Mouse (Mus musculus): ENCODE results near the gene Lxn.

The Lxn gene

GRCm38 (mm10) chr3:67463450-67464372 is at the start of gene Lxn:
Gene Lxn (minus strand): TSS chr3:67463926.
- WGBS = 3% methylated on average over 43 of the region's 43 CpGs

GRCm38 (mm10) chr3:67512807-67513206 is 49.1 kb upstream of the Lxn start:
- WGBS = 1% methylated on average over 5 of the region's 5 CpGs

DNA sequence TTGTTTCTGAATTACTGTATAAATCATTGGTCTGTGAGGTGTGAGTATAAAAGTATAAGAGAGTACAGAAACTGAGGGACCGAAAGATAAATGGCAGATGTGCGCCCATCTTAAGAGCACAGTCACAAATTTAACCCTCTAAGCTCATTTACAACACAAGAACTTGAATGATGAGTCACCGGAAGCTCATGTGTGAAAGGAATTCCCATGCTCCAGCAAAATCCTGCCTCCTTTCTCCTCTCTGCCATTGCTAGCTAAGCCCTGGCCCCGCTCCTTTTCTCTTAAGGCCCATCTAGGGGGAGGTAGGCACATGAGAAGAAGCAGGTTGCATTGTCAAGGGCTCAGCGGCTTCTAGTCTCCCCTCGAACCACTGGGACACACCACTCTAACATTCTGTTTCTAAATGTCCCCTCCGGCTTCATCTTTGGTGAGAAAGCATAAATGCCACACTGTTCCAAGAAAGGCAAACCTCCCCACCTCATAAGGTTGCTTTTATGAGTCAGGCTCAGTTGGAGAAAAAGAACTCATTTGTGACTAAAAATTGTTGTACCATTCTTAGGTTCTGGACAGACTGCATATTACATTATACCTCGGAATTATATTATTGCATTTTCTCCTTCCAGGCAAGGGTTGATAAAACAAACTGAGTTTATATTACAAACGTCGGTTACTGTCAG is 44.6 kb upstream of the Lxn start:
- WGBS = 71% methylated on average over 10 of the region's 10 CpGs

DNA sequence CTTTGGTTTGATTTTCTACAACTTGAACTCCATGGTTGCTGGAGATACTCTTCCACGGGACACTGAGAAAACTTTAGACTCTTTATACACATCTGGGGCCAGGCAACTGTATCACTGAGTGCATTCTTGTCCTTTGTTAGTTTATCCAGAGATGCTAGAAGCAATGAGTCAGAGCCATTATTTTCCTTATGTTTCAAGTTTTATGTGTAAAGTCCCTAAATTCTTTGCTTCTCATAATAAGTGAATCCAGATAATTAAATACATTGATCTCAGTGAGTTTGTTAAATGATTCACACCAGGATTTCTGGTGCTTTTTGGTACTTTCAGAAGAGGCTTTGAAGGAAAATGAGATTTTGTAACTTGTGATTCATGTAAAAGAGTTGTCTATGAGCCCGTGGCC is 41.6 kb upstream of the Lxn start:
- WGBS = 77% methylated on average over 2 of the region's 2 CpGs

DNA sequence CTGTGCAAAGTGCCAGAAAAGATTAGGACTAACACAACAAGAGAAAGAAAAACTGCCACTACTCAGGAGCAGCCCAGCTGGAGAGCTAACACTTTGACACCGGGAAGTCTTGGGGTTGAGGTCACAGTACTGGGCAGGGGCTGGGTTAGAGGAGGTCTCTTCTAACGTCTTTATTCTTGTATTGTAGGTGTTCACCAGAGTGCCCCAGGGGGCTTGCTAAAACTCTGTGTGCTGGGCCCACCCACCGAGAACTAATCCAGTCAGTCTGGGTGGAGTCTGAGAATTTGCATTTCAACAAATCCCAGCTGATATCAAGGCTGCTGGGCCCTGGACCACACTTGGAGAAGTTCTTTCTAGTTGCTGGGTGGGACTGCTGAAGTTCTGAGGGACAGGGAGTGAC is 40.2 kb upstream of the Lxn start:
- 53% methylated on average over 3 of the region's 3 CpGs for WGBS

- WGBS = 94% methylated on average over 4 of the region's 4 CpGs
Observed at GRCm38 (mm10) chr3:67499406-67499791, 35.7 kb upstream of the Lxn start.

- WGBS = 90% methylated on average over 8 of the region's 8 CpGs
Observed at GRCm38 (mm10) chr3:67498773-67499405, 35.2 kb upstream of the Lxn start.

DNA sequence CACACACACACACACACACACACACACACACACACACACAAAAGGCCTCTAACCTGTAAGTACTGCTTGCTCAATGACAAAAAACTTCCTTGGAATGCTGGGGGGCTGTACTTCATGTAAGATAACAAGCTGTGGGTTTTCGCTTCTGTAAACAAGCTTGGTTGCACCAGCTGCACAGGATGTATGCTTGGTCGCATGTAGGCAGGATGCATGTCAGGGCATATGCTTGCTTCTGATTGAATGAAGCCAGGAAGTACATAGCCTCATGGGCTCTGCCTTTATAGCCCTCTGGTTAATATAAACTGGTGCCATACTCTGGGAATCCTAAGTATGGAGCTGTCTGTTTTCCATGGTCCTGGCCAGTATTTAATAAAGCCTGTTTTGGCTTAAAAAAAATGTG is 34.3 kb upstream of the Lxn start:
- 83% methylated on average over 2 of the region's 2 CpGs for WGBS

GRCm38 (mm10) chr3:67496310-67496709 is 32.6 kb upstream of the Lxn start:
- WGBS = 93% methylated on average over 10 of the region's 10 CpGs

- 73% methylated on average over 8 of the region's 8 CpGs for WGBS
Observed at GRCm38 (mm10) chr3:67493132-67493531, 29.4 kb upstream of the Lxn start.

DNA sequence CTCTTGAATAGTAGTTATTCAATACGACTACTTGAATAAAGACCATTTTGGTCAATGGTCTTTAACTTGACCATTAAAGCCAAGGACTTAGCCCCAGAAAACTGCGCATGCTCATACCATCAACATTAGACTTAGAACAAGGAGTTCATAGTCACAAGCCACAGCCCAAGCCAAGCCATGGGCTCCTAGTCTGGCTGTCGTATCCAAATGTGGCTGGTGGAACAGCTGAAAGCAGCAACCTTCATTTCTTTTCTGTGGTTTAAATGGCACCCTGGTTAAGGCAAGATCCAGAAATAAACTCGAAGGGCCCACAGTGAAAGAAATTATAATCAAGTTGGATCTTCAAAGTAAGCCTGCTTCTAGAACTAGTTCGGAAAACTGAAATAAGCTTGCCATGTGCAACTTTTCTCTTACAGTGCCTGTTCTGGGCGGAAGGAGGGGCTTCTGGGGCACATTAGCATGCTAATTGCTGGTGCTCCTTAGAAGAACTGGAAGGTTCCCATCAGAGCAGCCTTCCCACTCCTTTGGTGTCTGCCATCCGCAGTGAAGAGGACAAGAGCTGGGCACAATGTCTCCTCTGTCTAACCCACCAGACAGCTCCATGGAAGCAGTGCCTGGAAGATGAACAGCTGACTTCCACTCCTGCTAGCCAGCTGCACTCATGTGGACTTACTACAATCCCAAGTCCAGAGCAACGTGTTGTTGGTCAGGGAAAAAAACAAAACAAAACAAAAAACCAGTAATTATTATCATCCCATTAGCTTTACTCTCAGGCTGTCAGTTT is 28.6 kb upstream of the Lxn start:
- 56% methylated on average over 8 of the region's 8 CpGs for WGBS

DNA sequence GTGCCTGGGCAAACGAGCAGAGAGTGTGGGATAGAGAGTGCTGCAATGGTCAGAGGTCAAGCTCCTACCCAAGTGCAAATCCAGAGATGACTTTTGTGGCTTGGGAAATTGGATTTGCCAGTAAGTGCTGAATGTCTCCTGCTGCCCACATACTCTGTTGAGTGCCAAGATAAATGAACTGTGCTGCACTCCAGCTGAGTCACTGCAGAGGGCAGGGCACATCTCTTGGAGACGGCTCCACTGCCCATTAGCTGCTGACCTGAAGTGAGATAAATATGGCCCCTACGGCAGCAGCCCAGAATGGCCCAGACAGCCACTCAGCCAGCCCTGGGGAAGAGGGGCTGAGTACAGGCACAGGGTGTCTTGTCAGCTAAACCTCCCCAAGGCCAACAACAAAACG is 26.4 kb upstream of the Lxn start:
- WGBS = 73% methylated on average over 4 of the region's 4 CpGs

- WGBS = 81% methylated on average over 2 of the region's 2 CpGs
Observed at GRCm38 (mm10) chr3:67485233-67485632, 21.5 kb upstream of the Lxn start.

GRCm38 (mm10) chr3:67482400-67482799 is 18.7 kb upstream of the Lxn start:
- 88% methylated on average over 10 of the region's 10 CpGs for whole genome bisulfite sequencing

DNA sequence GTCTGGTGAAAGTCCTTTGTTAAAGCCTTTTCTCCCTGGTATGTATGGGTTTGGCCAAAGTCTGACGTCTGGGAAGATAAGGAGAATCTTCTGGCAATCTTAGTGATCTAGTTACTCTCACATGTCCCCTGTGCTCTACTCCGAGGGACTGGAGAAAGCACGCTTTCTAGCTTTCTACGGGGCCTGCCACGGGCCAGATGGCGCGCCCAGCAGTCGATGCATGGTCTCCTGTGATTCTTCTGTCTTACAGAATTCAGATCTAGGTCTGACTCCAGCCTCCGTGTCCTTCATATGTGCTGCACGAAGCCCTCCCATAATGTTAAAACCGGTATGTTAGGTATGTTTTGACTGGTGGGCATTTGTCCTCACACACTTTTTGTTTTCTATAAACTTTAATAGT is 16.1 kb upstream of the Lxn start:
- 96% methylated on average over 11 of the region's 11 CpGs for WGBS

GRCm38 (mm10) chr3:67473438-67473837 is 9.7 kb upstream of the Lxn start:
- 93% methylated on average over 6 of the region's 6 CpGs for WGBS

- 88% methylated on average over 4 of the region's 4 CpGs for WGBS
Observed at GRCm38 (mm10) chr3:67471408-67472127, 7.8 kb upstream of the Lxn start.

DNA sequence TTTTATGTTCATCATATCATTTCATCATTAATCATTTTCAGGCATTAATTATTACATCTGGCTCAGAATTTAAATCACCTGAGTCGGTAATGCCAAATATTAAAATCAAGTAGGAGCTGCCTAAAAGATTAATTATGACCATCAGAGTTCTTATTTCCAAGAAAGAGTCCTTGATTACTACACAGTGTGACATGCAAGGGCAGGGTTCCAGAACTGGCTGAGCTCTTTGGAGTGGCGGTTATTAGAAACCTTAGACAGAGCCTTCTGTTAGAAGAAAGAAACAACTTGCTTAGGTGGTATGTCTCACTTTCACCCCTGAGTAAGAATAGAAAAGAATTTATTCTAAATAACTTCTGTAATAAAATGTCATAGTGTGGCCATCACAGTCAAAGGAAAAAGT is 3.6 kb upstream of the Lxn start:
- WGBS = 89% methylated on average over 2 of the region's 2 CpGs

GRCm38 (mm10) chr3:67466576-67466975 is 2.9 kb upstream of the Lxn start:
- 95% methylated on average over 5 of the region's 5 CpGs for WGBS

DNA sequence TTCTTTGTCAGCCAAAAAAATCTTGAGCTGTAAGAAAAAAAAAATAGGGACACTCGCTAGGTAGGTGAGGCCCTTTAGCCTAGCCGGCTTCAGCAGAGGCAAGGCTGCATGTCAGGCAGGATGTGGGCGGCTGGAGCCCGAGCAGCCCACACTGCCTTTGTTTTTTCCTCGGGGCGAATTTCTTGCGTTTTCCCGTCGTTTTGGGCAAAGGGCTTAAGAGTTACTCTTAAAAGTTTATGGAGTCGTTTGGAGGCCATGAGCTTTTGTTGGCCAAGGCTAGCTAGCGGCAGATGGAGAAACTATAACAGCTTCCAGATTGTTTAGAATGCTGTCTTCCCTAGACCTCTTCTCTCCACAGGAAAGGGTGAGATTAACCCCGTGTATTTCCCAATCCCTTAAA is 725 bp downstream of the Lxn start:
- WGBS = 7% methylated on average over 12 of the region's 12 CpGs

DNA sequence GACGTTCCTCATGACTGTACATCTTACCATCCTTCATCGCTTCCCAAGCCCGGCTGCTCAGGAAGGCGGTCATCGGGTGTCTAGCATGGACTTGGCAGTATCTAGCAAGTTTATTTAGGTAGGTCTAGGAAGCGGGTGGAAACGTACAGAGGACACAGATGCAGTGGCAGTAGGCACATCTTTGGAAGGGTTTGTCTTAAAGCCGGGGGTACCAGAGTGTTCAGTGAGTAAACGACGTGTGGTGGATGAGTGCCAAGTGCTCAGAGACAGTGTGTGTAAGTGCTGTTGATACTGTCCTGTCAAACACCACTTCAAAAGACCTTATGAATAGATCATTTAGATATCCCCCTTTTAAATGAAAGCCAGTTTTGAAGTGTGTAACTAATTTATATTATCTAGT is 1.1 kb downstream of the Lxn start:
- 40% methylated on average over 10 of the region's 10 CpGs for WGBS

All from cerebral cortex, adult 2 months (tissue).